In genomic region chr11:83327427-83327826, GRCm38 (mm10) we compare ENCODE assay signal across 9 mouse cellular contexts. TPM values are rescaled to one million over a fixed set of nuclear protein-coding genes. Genes with fewer than 3 reads are reported as not detected.
DNase-seq lines count a peak whose midpoint lies in the region; ATAC-seq and TF ChIP-seq lines count a peak whose summit lies in the region.
"Had no signal": no experiment of that assay in that cellular context is flagged by ENCODE, and none has a peak within 500 bp of the region (broad histone marks: within the 10 kb centered on the region; RNA-seq: fewer than 3 reads in every experiment).

No protein-coding gene starts in this region.

- no peaks in the 10 kb centered on the region for H3K9me3 ChIP-seq in hindbrain, embryonic 10.5 days
- no peaks in the 10 kb centered on the region for H3K9me3 ChIP-seq in hindbrain, embryonic 13.5 days
- H3K9me3 ChIP-seq in E14TG2a.4 (ENCODE audit: low read length) = no peaks in the 10 kb centered on the region
- H3K9me3 ChIP-seq: embryonic facial prominence, embryonic 15.5 days had no signal

- H3K4me2 ChIP-seq in hindbrain, embryonic 13.5 days = no peak overlapping the region
- H3K4me2 ChIP-seq: embryonic facial prominence, embryonic 15.5 days had no signal

- peaks cover 75% of the 10 kb centered on the region for H3K36me3 ChIP-seq in hindbrain, embryonic 10.5 days
- peaks cover 68% of the 10 kb centered on the region for H3K36me3 ChIP-seq in hindbrain, embryonic 13.5 days
- peaks cover 77% of the 10 kb centered on the region for H3K36me3 ChIP-seq in E14TG2a.4 (ENCODE audit: insufficient read depth, low read length)

- WGBS in hindbrain, embryonic 10.5 days = 61% methylated on average over 3 of the region's 3 CpGs
- 62% methylated on average over 3 of the region's 3 CpGs for WGBS in hindbrain, embryonic 13.5 days

- DNase-seq in hindbrain, embryonic 10.5 days (ENCODE audit: low spot score) = peak; percentile 43
- peak; percentile 54 for DNase-seq in adrenal gland, postnatal 25 days
- peak; percentile 67 to 69 for DNase-seq in layer of hippocampus, postnatal 10 days (ENCODE audit: low spot score in 2 of 2)
- peak; percentile 87 for DNase-seq in retina, embryonic 14.5 days (ENCODE audit: low spot score)
- DNase-seq in yolk sac, embryonic 10.5 days (ENCODE audit: low spot score) = no peak

- H3K27me3 ChIP-seq in hindbrain, embryonic 10.5 days (ENCODE audit: insufficient read depth, poor library complexity, severe bottlenecking) = no peaks in the 10 kb centered on the region
- no peaks in the 10 kb centered on the region for H3K27me3 ChIP-seq in hindbrain, embryonic 13.5 days
- H3K27me3 ChIP-seq in E14TG2a.4 (ENCODE audit: insufficient read depth, low read length) = no peaks in the 10 kb centered on the region
- H3K27me3 ChIP-seq: embryonic facial prominence, embryonic 15.5 days had no signal

- TF ChIP-seq CTCF in E14TG2a.4 (conservative IDR thresholded peaks at IDR 0.05; ENCODE audit: low read length) = peak; percentile 37; the same call in 1 of the 2 replicates

- no peaks in the 10 kb centered on the region for H3K4me1 ChIP-seq in hindbrain, embryonic 10.5 days (replicated peaks)
- H3K4me1 ChIP-seq in hindbrain, embryonic 13.5 days (replicated peaks) = no peaks in the 10 kb centered on the region
- H3K4me1 ChIP-seq in E14TG2a.4 (replicated peaks; ENCODE audit: low read depth, low read length) = no peaks in the 10 kb centered on the region; the same call in 1 of the 2 replicates
- H3K4me1 ChIP-seq: embryonic facial prominence, embryonic 15.5 days had no signal

- H3K9ac ChIP-seq in hindbrain, embryonic 13.5 days = no peak overlapping the region
- H3K9ac ChIP-seq: embryonic facial prominence, embryonic 15.5 days had no signal

- no peak overlapping the region for H3K4me3 ChIP-seq in hindbrain, embryonic 10.5 days
- H3K4me3 ChIP-seq in hindbrain, embryonic 13.5 days = no peak overlapping the region
- H3K4me3 ChIP-seq in E14TG2a.4 (replicated peaks; ENCODE audit: low read length) = no peak overlapping the region
- H3K4me3 ChIP-seq: embryonic facial prominence, embryonic 15.5 days had no signal

- ATAC-seq in hindbrain, embryonic 13.5 days (ENCODE audit: low FRiP score) = no peak
- peak; percentile 71 for ATAC-seq in erythroblast, adult 5-6 weeks (replicated peaks; ENCODE audit: low FRiP score, poor library complexity, severe bottlenecking)

- H3K27ac ChIP-seq in hindbrain, embryonic 10.5 days = no peak overlapping the region
- no peak overlapping the region for H3K27ac ChIP-seq in hindbrain, embryonic 13.5 days
- H3K27ac ChIP-seq: embryonic facial prominence, embryonic 15.5 days had no signal

RNA-seq across cellular contexts. Expression of gene Pex12, which starts 25.0 kb away (rescaled TPM):
- polyA plus RNA-seq in hindbrain, embryonic 10.5 days (2016; fragmentation: Nextera tagmentation; extraction: Ambion mirVana) = 13.9 and 17.2 TPM in 2 replicates
- 16.8 and 18.3 TPM in 2 replicates for polyA plus RNA-seq in hindbrain, embryonic 13.5 days (2015; fragmentation: Nextera tagmentation; extraction: Ambion mirVana)
- 18.1 and 18.3 TPM in 2 replicates for total RNA-seq in adrenal gland, postnatal 25 days (2021)
- total RNA-seq in erythroblast, adult 5-6 weeks (2015; ENCODE audit: low replicate concordance) = 1.3 and 2.9 TPM in 2 replicates
- 1.3 and 3.9 TPM in 2 replicates for total RNA-seq in erythroblast, adult 5-6 weeks (2017; ENCODE audit: low replicate concordance)
- total RNA-seq in layer of hippocampus, postnatal 10 days (2021) = 10 to 100 TPM in 1 of 2 experiments, 1 to 10 TPM in 1; 9.2 to 11.1 TPM

RNA-seq across cellular contexts. Expression of gene Ap2b1, which starts 28.6 kb away (rescaled TPM):
- 78.9 and 89.2 TPM in 2 replicates for polyA plus RNA-seq in hindbrain, embryonic 10.5 days (2016; fragmentation: Nextera tagmentation; extraction: Ambion mirVana)
- polyA plus RNA-seq in hindbrain, embryonic 13.5 days (2015; fragmentation: Nextera tagmentation; extraction: Ambion mirVana) = 111 and 114 TPM in 2 replicates
- 90.8 and 107 TPM in 2 replicates for total RNA-seq in adrenal gland, postnatal 25 days (2021)
- total RNA-seq in erythroblast, adult 5-6 weeks (2015; ENCODE audit: low replicate concordance) = 20.8 and 28.2 TPM in 2 replicates
- total RNA-seq in erythroblast, adult 5-6 weeks (2017; ENCODE audit: low replicate concordance) = 46.0 and 52.7 TPM in 2 replicates
- total RNA-seq in layer of hippocampus, postnatal 10 days (2021) = 100 to 1,000 TPM; 337 to 348 TPM

RNA-seq across cellular contexts. Expression of gene Slfn14, which starts 40.9 kb away (rescaled TPM):
- 0.11 and 0.30 TPM in 2 replicates for polyA plus RNA-seq in hindbrain, embryonic 10.5 days (2016; fragmentation: Nextera tagmentation; extraction: Ambion mirVana)
- polyA plus RNA-seq in hindbrain, embryonic 13.5 days (2015; fragmentation: Nextera tagmentation; extraction: Ambion mirVana) = 0.04 and 0.17 TPM in 2 replicates
- total RNA-seq in adrenal gland, postnatal 25 days (2021) = not detected in 2 replicates
- total RNA-seq in erythroblast, adult 5-6 weeks (2015; ENCODE audit: low replicate concordance) = 616 and 623 TPM in 2 replicates
- total RNA-seq in erythroblast, adult 5-6 weeks (2017; ENCODE audit: low replicate concordance) = 920 and 955 TPM in 2 replicates
- under 1 TPM in 1 of 2 experiments, not detected in 1; 0.09 TPM for total RNA-seq in layer of hippocampus, postnatal 10 days (2021)

Comparison
In these comparisons a context has a peak if more than half of its experiments do, and no peak if none do; other contexts are left out.
1. RNA of gene Slfn14, which starts 40.9 kb away (total RNA-seq): 616 to 955 TPM in erythroblast, adult 5-6 weeks; 0.09 TPM in layer of hippocampus, postnatal 10 days and not detected in adrenal gland, postnatal 25 days; every median in the first group is over 100 times any median in the second.